Mouse (Mus musculus): ENCODE measurements around the gene Sh3bp4. TPM values are rescaled to one million over a fixed set of nuclear protein-coding genes. Genes with fewer than 3 reads are reported as not detected.

Gene Sh3bp4
- polyA plus RNA-seq, 1 experiment from 2014 or later: 2.3 TPM

- WGBS (ENCODE audit: insufficient replicate concordance): 52% methylated on average over 3 of the region's 3 CpGs
- H3K27me3 ChIP-seq (replicated peaks): no peaks in the 10 kb centered on the region
- no peak overlapping the region for H3K4me2 ChIP-seq
- H3K9ac ChIP-seq: no peak overlapping the region
- H3K36me3 ChIP-seq: no peaks in the 10 kb centered on the region
- no peak overlapping the region for H3K4me3 ChIP-seq
- ATAC-seq: no peak
- no peaks in the 10 kb centered on the region for H3K9me3 ChIP-seq (replicated peaks)
- H3K4me1 ChIP-seq: peaks cover 21% of the 10 kb centered on the region
- no peak overlapping the region for H3K27ac ChIP-seq
Observed at GRCm38 (mm10) chr1:89103004-89103263, 32.7 kb downstream of the Sh3bp4 start.

DNA sequence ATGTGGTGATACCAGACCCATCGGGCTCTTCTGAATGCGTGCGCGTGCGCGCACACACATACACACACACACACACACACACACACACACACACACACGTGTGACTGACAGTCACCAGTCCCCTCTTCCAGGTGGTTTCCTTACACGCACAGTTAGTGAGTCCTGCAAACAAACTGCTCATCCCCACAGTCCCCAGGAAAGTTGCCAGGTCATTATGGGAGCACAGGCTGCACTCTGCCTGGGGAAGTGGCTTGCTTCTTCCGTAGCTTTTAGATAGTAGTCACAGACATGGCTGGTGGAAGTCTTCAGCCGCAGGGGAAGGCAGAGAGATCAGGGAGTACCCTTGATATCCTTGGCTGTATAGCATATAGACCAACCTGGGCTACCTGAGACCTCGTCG lies 33.3 kb downstream of the Sh3bp4 start:
- Histone ChIP-seq H3K4me3 (no peak overlapping the region), H3K4me1 (peaks cover 27% of the 10 kb centered on the region), H3K4me2 (no peak overlapping the region), H3K9ac (no peak overlapping the region), H3K27me3 (replicated peaks) (no peaks in the 10 kb centered on the region), H3K27ac (no peak overlapping the region), H3K36me3 (no peaks in the 10 kb centered on the region), H3K9me3 (replicated peaks) (no peaks in the 10 kb centered on the region)
- ATAC-seq: no peak
- WGBS (ENCODE audit: insufficient replicate concordance): 77% methylated on average over 12 of the region's 12 CpGs

DNA sequence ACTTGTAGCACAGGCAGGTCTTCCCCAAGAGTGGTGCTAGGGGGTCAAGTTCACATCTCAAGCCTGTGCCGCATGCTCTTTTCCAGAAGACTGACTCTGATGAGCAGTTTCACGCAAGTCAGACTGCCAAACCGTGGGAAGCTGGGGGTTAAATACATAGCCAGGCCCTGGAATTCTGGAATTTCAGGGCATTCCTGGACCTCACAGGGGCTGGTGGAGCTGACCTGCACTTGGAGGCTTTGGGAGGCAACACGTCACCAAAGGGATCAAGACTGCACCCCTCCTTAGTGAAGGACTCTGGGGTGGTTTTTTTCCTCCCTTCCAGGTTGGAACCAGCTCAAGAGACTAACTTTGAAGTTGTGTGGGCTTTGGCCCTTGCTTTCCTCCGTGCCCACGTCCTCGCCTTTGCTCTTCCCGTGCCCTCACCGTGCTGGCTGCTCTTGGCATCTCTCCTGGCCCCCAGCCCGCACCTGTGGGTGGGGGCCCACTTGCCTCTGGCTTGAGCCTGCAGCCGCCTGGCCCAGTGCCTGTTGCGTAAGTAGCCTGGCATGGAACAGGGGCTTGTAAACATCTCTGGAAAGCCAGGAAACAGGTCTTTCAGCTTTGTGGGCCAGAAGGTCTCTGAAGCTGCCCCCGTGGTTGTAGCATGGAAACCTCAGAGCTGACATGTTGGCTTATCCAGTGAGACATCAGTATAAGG lies 34.0 kb downstream of the Sh3bp4 start:
- Histone ChIP-seq H3K27me3 (replicated peaks) (no peaks in the 10 kb centered on the region), H3K4me1 (peaks cover 32% of the 10 kb centered on the region), H3K9me3 (replicated peaks) (no peaks in the 10 kb centered on the region), H3K4me2 (no peak overlapping the region), H3K9ac (no peak overlapping the region), H3K4me3 (no peak overlapping the region), H3K27ac (no peak overlapping the region), H3K36me3 (no peaks in the 10 kb centered on the region)
- WGBS (ENCODE audit: insufficient replicate concordance): 67% methylated on average over 13 of the region's 13 CpGs
- no peak for ATAC-seq

DNA sequence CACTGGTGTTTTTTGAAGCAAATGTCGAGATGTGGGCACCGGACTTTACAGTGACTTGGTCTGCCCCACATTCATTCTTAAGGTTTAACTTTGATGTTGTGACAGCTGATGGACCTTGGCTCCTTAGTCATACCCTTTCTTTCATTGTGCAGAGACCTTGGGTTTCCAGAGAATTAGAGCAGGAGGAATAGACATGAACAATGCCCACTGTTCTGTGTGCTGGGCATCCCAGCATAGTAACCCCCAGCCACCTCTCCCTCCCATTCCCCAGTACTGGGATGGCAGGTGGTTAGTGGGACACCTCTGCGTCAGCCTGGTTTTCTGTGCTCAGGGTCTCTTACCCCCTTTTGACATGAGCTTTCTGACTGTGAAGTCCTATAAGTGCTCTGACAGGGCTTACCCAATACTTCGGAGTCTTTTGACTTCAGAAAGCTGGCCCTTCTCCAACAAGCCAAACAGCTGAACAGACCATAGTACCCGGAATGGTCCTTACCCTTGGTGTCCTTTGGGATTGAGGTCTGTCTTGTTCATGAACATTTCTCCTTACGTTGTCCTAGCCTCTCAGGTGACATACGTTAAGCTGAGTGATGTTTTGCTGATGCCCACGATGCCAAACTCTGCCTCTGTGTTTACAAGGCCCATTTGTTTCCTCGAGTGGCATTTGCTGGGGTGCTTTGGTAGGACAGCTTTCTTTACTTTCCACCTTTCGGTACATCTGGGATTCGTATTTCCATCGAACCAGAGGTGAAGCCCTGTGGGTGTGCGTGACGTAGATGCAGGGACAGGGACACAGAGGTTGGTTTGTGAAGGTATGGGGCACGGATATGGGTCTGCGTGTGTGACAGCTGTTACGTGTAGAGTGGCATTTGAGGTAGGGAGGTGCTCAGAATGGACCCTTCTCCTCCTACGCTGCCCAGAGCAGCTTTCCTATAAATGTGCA lies 35.9 kb downstream of the Sh3bp4 start:
- no peak for ATAC-seq
- 79% methylated on average over 18 of the region's 18 CpGs for WGBS (ENCODE audit: insufficient replicate concordance)
- peaks cover 32% of the 10 kb centered on the region for H3K4me1 ChIP-seq

DNA sequence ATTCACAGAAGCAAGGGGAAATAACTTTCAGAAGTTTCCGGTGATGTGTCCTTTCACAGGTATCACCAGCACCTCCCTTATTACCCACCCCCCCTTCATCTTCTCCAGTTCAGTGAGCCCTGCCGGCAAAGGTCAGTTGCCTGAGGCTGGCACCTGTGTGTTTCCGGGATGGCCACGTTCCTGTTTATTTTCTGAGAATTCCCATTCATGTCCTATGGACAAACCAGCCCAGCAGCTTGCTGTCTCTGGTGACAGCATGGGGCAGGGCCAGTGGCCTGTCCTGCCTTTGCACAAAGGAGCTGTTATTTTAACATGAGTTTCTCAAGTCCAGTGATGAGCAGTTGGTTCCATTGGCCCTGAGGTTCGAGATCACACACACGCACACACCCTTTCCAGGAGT lies 37.3 kb downstream of the Sh3bp4 start:
- Histone ChIP-seq H3K36me3 (no peaks in the 10 kb centered on the region), H3K27ac (no peak overlapping the region), H3K4me2 (no peak overlapping the region), H3K9me3 (replicated peaks) (no peaks in the 10 kb centered on the region), H3K9ac (no peak overlapping the region), H3K27me3 (replicated peaks) (no peaks in the 10 kb centered on the region), H3K4me1 (peaks cover 32% of the 10 kb centered on the region), H3K4me3 (no peak overlapping the region)
- no peak for ATAC-seq
- WGBS (ENCODE audit: insufficient replicate concordance): 65% methylated on average over 6 of the region's 6 CpGs

More for the DNA sequence above, 35.9 kb downstream of the Sh3bp4 start:
- no peak overlapping the region for H3K4me2 ChIP-seq
- no peaks in the 10 kb centered on the region for H3K9me3 ChIP-seq (replicated peaks)
- no peak overlapping the region for H3K9ac ChIP-seq
- no peak overlapping the region for H3K4me3 ChIP-seq
- H3K27ac ChIP-seq: no peak overlapping the region
- H3K36me3 ChIP-seq: no peaks in the 10 kb centered on the region
- H3K27me3 ChIP-seq (replicated peaks): no peaks in the 10 kb centered on the region

GRCm38 (mm10) chr1:89108340-89108896 lies 38.2 kb downstream of the Sh3bp4 start:
- H3K9ac ChIP-seq: no peak overlapping the region
- peak; percentile 51; the same call in 1 of the 2 replicates for ATAC-seq
- WGBS (ENCODE audit: insufficient replicate concordance): 5% methylated on average over 6 of the region's 6 CpGs
- H3K9me3 ChIP-seq (replicated peaks): no peaks in the 10 kb centered on the region
- no peak overlapping the region for H3K4me2 ChIP-seq
- peak overlapping the region; percentile 62 for H3K27ac ChIP-seq
- H3K27me3 ChIP-seq (replicated peaks): no peaks in the 10 kb centered on the region
- H3K36me3 ChIP-seq: no peaks in the 10 kb centered on the region
- H3K4me1 ChIP-seq: peaks cover 27% of the 10 kb centered on the region
- H3K4me3 ChIP-seq: no peak overlapping the region

GRCm38 (mm10) chr1:89109767-89110166 lies 39.6 kb downstream of the Sh3bp4 start:
- Histone ChIP-seq H3K27me3 (replicated peaks) (no peaks in the 10 kb centered on the region), H3K36me3 (no peaks in the 10 kb centered on the region), H3K9ac (no peak overlapping the region), H3K9me3 (replicated peaks) (no peaks in the 10 kb centered on the region), H3K4me3 (no peak overlapping the region), H3K27ac (no peak overlapping the region), H3K4me1 (peaks cover 14% of the 10 kb centered on the region), H3K4me2 (no peak overlapping the region)
- WGBS (ENCODE audit: insufficient replicate concordance): 65% methylated on average over 7 of the region's 7 CpGs
- ATAC-seq: no peak

DNA sequence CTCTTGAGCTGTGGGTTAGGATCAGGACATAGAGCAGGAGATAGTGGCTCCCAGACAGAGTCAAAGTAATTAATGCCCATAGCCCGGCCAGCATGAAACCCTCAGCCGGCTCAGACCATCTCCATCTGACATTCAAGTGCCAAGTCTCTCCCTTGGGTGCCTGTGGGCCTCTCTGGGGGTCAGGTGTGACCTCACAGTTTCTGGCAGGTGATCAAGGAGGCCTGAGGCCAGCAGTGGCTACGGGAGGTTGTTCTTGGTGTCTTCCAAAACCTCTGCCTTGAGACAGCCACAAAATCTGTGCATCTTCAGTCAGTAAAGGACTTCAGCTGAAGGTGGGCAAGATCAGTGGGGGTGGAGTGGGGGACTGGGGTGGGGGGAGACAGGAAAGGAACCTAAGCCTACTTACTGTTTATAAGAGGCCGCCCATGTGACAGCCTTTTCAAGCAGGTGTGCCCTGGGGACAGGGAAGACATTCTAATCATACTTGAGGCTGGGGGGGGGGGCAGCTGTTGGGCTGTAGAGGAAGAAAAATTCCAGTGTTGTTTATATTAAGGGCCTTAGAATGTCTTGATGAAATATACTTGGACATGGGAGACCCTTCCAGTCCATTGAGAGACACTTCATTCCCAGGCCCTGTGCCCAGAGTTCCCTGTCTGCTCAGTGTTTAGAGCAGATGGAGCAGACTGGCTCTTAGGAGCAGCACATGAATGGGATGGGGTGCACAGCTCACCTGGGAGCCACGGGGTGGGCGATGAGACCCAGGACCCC lies 40.7 kb downstream of the Sh3bp4 start:
- no peaks in the 10 kb centered on the region for H3K36me3 ChIP-seq
- H3K27me3 ChIP-seq (replicated peaks): no peaks in the 10 kb centered on the region
- H3K9ac ChIP-seq: no peak overlapping the region
- WGBS (ENCODE audit: insufficient replicate concordance): 61% methylated on average over 6 of the region's 6 CpGs
- no peaks in the 10 kb centered on the region for H3K9me3 ChIP-seq (replicated peaks)
- H3K4me1 ChIP-seq: peaks cover 14% of the 10 kb centered on the region
- no peak overlapping the region for H3K4me3 ChIP-seq
- ATAC-seq: no peak
- H3K4me2 ChIP-seq: no peak overlapping the region
- H3K27ac ChIP-seq: no peak overlapping the region

DNA sequence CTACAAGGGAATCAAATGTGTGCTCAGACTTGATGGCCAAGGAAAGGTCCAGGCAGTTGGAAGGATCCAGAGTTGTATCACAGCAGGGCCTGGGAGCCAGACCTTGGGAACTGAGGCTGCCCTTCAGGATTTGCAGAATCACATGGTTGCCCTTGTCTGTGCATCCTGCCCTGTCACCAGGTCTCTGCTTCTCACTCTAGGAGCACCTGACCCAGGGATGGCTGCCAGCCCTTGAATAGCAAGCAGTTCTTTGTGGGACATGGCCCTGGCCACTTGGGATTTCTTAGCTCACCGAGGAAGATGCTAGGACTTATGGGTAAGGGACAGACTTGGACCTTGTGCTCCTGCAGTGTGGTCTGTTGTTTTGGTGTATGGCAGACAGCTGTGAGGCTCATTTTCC lies 42.3 kb downstream of the Sh3bp4 start:
- 80% methylated on average over 1 of the region's 1 CpGs for WGBS (ENCODE audit: insufficient replicate concordance)
- no peaks in the 10 kb centered on the region for H3K27me3 ChIP-seq (replicated peaks)
- H3K36me3 ChIP-seq: no peaks in the 10 kb centered on the region
- peaks cover 14% of the 10 kb centered on the region for H3K4me1 ChIP-seq
- no peak for ATAC-seq
- H3K27ac ChIP-seq: no peak overlapping the region
- no peak overlapping the region for H3K4me3 ChIP-seq
- H3K9me3 ChIP-seq (replicated peaks): no peaks in the 10 kb centered on the region
- H3K4me2 ChIP-seq: no peak overlapping the region
- no peak overlapping the region for H3K9ac ChIP-seq

DNA sequence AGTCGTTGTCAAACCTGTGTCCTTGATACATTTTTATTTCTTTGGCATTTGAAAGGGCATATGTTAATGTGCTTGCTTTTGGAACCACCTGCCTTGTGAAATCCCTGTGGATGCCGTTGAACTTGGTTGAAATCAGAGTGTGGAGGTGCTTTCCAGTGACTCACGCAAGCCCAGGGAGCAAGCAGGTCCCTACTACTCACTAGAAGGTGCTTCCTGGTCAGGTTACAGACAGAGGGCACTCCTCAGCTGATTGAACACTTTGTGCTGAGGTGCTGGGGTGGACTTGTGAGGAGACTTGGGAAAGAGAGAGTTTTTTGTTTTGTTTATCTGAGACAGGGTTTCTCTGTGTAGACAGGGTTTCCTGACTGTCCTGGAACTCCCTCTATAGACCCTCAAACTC lies 43.5 kb downstream of the Sh3bp4 start:
- Histone ChIP-seq H3K9ac (no peak overlapping the region), H3K27me3 (replicated peaks) (no peaks in the 10 kb centered on the region), H3K36me3 (no peaks in the 10 kb centered on the region), H3K9me3 (replicated peaks) (no peaks in the 10 kb centered on the region), H3K27ac (no peak overlapping the region), H3K4me3 (no peak overlapping the region), H3K4me1 (peaks cover 3% of the 10 kb centered on the region), H3K4me2 (no peak overlapping the region)
- no peak for ATAC-seq
- 78% methylated on average over 3 of the region's 3 CpGs for WGBS (ENCODE audit: insufficient replicate concordance)

- Histone ChIP-seq H3K27me3 (replicated peaks) (no peaks in the 10 kb centered on the region), H3K27ac (no peak overlapping the region), H3K4me3 (no peak overlapping the region), H3K4me2 (no peak overlapping the region), H3K9me3 (replicated peaks) (no peaks in the 10 kb centered on the region), H3K9ac (no peak overlapping the region), H3K36me3 (no peaks in the 10 kb centered on the region), H3K4me1 (no peaks in the 10 kb centered on the region)
- WGBS (ENCODE audit: insufficient replicate concordance): 69% methylated on average over 5 of the region's 5 CpGs
- ATAC-seq: no peak
Observed at GRCm38 (mm10) chr1:89117062-89117461, 46.8 kb downstream of the Sh3bp4 start.

DNA sequence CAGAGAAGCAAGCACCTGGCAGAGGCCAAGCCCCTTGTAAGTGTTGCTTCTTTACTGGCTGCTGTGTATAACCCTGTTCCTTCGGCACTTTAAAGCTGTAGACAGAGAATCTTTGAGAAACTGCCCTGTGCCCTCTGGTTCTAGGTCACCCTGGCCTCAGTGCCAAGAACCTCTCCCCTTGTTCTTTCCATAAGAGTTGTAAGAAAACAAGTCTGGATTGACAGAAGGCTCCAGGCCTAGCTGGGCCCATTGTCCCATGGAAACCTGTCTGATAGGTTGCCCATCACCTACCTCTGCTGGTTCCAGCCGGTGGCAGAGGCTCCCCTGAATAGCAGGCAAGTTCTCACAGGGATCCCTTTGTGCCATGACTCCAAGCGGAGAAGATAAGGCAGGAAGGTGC lies 47.9 kb downstream of the Sh3bp4 start:
- Histone ChIP-seq H3K27me3 (replicated peaks) (no peaks in the 10 kb centered on the region), H3K4me3 (no peak overlapping the region), H3K36me3 (no peaks in the 10 kb centered on the region), H3K4me1 (no peaks in the 10 kb centered on the region), H3K27ac (no peak overlapping the region), H3K4me2 (no peak overlapping the region), H3K9me3 (replicated peaks) (no peaks in the 10 kb centered on the region), H3K9ac (no peak overlapping the region)
- 62% methylated on average over 3 of the region's 3 CpGs for WGBS (ENCODE audit: insufficient replicate concordance)
- ATAC-seq: no peak

Measured in liver, embryonic 12.5 days (tissue).